Mouse (Mus musculus) thymus, postnatal 10 days (tissue): ENCODE results near the gene Gm12888.
"Not testable (repeated sequence)": the region's sequence is repeated elsewhere in the genome, so short reads cannot be mapped to it uniquely, and the experiment has no call there.

Experiments used
- DNase-seq, 2 experiments: peaks; one replicate each; pipeline ENCODE4 v3.0.0; 2021; ENCODE audit warnings: low spot score in 2 of 2

The Gm12888 gene

GRCm38 (mm10) chr4:121324817-121325216, at the start of gene Gm12888:
TSS of gene Gm12888 (minus strand) at chr4:121324917.
- not testable (repeated sequence) for DNase-seq
